Mouse (Mus musculus): ENCODE measurements around the gene R3hdm1.
"Not testable (repeated sequence)": the region's sequence is repeated elsewhere in the genome, so short reads cannot be mapped to it uniquely, and the experiment has no call there.

The R3hdm1 gene

DNA sequence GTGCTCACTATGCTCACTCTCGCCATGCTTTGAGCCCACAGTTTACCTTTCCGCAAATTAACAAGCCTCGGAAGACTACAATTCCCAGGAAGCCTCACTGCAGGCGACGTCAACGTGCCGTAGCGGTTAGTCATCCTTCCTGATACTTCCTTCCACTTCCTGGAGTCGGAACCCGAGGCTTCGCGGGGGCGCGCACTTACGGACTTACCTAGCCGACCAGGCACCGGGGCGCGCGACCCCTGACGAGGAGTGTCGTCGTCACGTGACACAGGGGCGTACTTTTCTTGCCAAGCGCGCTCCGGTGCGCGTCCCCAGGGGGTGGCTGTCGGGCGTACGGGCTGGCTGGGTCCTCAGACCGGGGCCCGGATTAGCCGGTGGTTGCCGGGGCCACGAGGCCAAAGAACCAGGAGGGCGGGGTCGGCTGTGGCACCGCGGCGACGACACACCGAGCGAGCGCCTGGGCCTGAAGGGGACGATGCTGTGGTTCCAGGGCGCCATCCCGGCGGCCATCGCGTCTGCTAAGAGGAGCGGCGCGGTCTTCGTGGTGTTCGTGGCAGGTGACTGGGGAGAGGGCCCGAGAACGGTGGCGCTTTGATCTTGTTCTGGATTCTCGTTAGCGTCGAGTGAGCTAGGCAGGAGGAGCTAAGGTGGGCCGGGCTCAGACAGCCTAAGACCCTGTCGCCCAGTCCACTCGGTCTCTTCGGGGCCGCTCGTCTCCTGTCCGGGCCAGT is 141.1 kb downstream of the R3hdm1 start:
- CTCF ChIA-PET, result interaction anchor here in 3 of 4 experiments (0.6 to 1.1 kb wide), 4 partner anchors 21 to 1184 kb away, joined by 3 to 5 read pairs (median 3); no protein-coding TSS in a partner anchor
- POLR2A ChIA-PET, result interaction anchor here (0.5 to 3.0 kb wide), 30 partner anchors 9 to 1028 kb away, joined by 3 to 18 read pairs (median 4); partner anchors contain the start of genes Ccnt2 (in 2 of the 4), Mcm6 (in 2 of the 4), Dars (in 1 of the 4) and R3hdm1 (in 1 of the 4)

DNA sequence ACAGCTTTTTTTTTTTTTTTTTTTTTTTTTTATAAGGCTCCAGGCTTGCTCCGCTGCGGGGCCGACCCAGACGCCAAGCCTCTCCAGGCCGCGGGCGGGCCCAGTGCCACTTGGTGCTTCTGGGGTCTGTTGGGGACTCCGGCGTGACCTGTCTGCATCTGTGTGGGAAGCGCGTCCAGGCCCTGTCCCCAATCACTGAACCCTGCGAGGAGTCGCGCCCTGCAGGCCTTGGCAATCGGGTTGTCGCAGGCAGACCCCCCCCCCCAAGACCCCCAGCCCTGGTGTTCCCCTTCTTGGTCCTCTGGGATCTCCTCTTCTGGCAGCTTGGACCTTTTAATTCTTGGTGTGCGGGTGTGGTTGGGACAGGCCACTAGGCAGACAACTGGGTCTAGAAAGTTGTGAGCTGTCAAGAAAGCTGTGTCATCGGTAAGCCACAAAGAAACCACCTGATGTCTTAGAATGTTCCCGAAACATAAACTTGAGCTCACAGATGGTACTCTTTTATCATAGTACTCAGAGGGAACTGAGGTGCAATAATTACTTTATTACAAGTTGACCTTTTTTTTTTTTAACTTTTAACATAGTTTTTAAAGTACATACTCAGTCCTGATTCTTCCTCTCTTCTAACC is 141.7 kb downstream of the R3hdm1 start:
- CTCF ChIA-PET, result interaction anchor here in 3 of 4 experiments (0.6 to 1.1 kb wide), 5 partner anchors 22 to 1183 kb away, joined by 3 to 5 read pairs (median 3); no protein-coding TSS in a partner anchor
- POLR2A ChIA-PET, result interaction anchor here (0.5 to 3.0 kb wide), 46 partner anchors 8 to 1570 kb away, joined by 3 to 18 read pairs (median 4); partner anchors contain the start of genes Ccnt2 (in 2 of the 4), Mcm6 (in 2 of the 4), Dars (in 1 of the 4) and R3hdm1 (in 1 of the 4)

DNA sequence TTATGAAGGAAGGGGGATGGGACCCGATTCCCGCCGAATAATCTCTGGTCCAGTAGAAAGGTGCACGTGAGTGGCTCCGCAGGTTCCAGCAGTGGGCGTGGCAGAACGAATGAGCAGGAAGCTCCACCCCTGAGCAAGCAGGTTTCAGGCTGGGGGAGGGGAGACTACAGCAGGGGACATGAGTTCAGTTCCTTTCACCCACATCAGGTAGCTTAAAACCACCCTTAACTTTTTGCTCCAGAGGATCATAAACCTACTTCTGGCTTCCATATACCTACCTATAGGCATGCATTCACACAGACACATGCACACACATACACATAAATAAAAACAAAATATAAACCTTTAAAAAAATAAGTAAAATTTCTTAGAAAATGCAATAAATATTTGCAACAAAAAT is 164.0 kb downstream of the R3hdm1 start:
- POLR2A ChIA-PET, result interaction anchor here in 3 of 4 experiments (0.6 to 1.4 kb wide), 4 partner anchors 23 to 93 kb away, joined by 3 to 5 read pairs (median 3); partner anchors contain the start of gene Mcm6 (in 1 of the 3)
- CTCF ChIA-PET, result not testable (repeated sequence)

DNA sequence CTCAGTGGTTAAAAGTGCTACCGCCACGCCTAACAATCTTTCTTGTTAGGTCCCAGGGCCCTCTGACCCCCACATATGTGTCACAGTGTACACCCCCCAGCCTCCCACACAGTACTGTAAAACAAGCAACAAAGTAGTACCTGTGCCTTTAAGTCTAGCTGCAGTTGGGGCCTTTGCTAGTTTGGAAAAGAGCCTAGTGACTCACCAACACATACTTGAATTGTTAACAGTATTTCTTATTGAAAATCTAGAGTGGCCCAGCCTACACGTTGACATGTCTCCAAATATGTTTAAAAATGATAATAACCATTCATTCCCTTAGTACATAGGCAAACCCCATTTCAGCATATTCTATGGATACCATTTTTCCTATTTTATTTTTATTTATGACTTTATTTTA is 167.6 kb downstream of the R3hdm1 start:
- POLR2A ChIA-PET, result interaction anchor here in 1 of 4 experiments (0.8 kb wide), 1 partner anchor 69 kb away, joined by 3 read pairs; no protein-coding TSS in a partner anchor
- CTCF ChIA-PET, result no interaction called here

DNA sequence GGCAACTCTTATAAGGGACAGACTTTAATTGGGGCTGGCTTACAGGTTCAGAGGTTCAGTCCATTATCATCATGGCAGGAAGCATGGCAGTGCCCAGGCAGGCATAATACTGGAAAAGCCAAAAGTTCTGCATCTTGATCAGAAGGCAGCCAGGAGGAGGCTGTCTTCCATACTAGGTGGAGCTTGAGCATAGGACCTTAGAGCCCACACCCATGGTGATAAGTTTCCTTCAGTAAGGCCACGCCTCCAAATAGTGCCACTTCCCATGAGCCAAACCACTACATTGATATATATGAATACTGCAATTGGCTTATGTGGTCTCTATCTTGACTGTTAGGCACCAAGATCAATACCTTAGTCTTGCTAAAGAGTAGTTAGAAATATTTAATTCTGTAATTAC is 172.8 kb downstream of the R3hdm1 start:
- ChIA-PET CTCF (no interaction called here), POLR2A (no interaction called here)

DNA sequence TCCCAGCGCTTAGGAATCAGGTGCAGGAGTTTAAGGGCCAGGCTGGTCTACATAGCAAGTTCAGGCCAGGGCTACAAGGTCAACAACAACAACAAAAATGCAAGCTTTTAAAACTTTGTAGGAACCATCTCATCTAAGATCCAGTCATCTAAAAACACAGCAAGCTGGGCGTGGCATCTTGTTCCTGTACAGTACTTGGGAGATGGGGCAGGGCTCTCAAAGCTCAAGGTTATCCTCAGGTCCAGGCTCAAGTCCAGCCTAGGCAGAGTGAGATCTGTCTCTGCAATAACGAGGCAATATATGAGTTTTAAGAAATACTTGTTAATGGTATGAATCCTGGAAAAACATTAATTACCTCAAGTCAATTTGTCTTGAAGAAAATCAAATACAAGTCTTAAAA is 175.5 kb downstream of the R3hdm1 start:
- ChIA-PET CTCF (interaction anchor here in 1 of 4 experiments (0.7 kb wide), 1 partner anchor 451 kb away, joined by 8 read pairs; no protein-coding TSS in a partner anchor), POLR2A (interaction anchor here in 3 of 4 experiments (0.6 to 1.2 kb wide), 3 partner anchors 34 to 1803 kb away, joined by 3 to 8 read pairs (median 3); partner anchors contain the start of gene Dars (in 1 of the 3))

DNA sequence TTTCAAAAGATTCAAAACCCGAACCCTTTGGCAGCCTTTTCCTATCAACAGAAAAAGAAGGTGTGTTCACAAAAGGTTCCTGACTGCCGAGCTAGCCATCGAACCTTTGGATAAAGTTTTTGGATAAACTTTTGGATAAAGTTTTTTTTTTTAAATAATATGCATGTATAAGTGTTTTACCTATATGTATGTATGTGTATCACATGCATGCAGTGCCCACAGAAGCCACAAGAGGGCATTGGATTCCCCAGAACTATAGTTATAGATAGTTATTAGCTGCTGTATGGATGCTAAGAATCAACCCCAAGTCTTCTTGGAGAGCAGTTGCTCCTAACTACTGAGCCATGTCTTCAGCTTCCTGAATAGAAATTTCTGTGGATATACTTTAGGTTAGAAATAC is 178.7 kb downstream of the R3hdm1 start:
- POLR2A ChIA-PET, result interaction anchor here in 3 of 4 experiments (0.6 to 1.7 kb wide), 8 partner anchors 14 to 339 kb away, joined by 3 to 6 read pairs (median 4); partner anchors contain the start of genes Lct (in 1 of the 3) and Mcm6 (in 1 of the 3)
- CTCF ChIA-PET, result interaction anchor here (0.5 to 1.0 kb wide), 7 partner anchors 14 to 785 kb away, joined by 3 to 5 read pairs (median 3); no protein-coding TSS in a partner anchor

DNA sequence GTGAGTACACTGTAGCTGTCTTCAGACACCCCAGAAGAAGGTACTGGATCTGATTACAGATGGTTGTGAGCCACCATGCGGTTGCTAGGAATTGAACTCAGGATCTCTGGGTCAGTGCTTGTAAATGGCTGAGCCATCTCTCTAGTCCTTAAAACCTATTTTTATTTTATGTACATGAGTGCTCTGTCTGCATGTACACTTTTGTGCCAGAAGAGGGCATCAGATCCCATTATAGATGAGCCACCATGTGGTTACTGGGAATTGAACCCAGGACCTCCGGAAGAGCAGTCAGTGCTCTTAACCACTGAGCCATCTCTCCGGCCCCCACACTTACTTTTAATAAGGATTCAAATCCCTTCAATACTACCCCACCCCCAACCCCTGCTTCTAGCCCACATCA is 179.8 kb downstream of the R3hdm1 start:
- POLR2A ChIA-PET, result interaction anchor here in 1 of 4 experiments (1.0 kb wide), 1 partner anchor 38 kb away, joined by 3 read pairs; no protein-coding TSS in a partner anchor

DNA sequence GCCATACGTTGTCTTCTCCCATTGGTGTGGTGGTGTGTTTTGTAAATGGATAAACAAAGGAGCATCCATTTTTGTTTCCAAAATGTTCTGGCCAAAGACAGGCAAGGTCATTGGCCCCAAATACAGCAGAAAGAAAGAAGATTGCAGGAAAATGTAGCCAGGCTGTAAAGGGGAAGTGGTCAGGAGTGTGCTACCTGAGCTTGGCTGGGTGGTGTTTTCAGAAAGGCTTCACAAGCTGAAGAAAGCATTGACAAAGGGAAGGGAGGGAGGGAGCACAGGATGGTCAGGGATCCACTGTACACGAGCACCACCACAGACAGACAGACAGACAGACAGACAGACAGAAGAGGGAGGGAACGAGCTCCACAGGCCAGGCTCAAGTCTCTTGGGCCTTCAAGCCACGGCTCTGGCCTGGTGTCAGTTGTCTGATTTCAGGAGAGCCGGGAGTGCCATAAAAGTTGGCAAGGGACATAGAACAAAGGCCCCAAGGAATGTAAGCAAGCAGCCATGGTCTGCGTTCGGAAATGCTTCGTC is 181.1 kb downstream of the R3hdm1 start:
- ChIA-PET POLR2A (interaction anchor here in 3 of 4 experiments (0.7 to 1.5 kb wide), 5 partner anchors 23 to 133 kb away, joined by 3 read pairs; partner anchors contain the start of genes Dars (in 1 of the 3) and Mcm6 (in 1 of the 3)), CTCF (no interaction called here)

More for the DNA sequence above, 179.8 kb downstream of the R3hdm1 start:
- CTCF ChIA-PET, result no interaction called here

DNA sequence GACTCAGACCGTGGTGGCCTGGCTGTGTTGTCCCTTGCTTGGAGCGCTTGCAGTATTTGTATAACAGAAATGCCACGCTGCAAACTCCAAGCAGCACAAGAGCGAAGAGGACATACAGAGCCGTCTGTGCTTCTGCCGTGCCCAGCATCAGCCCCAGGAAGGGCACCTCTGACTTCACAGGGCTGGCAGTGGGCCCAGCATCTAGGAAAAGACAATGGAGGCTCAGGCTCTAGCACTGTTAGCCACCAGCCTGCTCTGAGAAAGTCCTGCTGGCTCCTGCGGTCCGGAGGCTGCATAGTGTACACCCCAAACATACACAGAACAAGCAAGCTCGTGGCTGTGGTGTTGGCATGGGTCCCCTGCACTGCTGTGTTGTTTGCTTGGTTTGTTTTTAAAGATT is 182.0 kb downstream of the R3hdm1 start:
- ChIA-PET POLR2A (interaction anchor here in 1 of 4 experiments (1.0 kb wide), 1 partner anchor 22 kb away, joined by 3 read pairs; no protein-coding TSS in a partner anchor), CTCF (no interaction called here)
